Mouse (Mus musculus) forebrain, postnatal 0 days (tissue): Measurements from ENCODE around the gene Slc35e2. TPM values are rescaled to one million over a fixed set of nuclear protein-coding genes. Genes with fewer than 3 reads are reported as not detected.
"Not testable (repeated sequence)": the region's sequence is repeated elsewhere in the genome, so short reads cannot be mapped to it uniquely, and the experiment has no call there.

Experiments
- ATAC-seq: fragments of 200-750 bp; cut with Nextera tagmentation; 2 replicates; pipeline ENCODE4 v1.8.0; 2017; ENCODE audit warnings: mild to moderate bottlenecking, moderate library complexity
- DNase-seq: peaks from one replicate; pipeline ENCODE4 v3.0.0-alpha.2; 2015
- H3K27ac ChIP-seq: fragments of 300-500 bp; sonication (generic); 2 replicates; pipeline ENCODE4 v1.5.1; 2014; ENCODE audit warnings: low read depth, mild to moderate bottlenecking, antibody characterized with exemption, low read length, moderate library complexity, mixed read lengths
- H3K27me3 ChIP-seq: fragments of 300-500 bp; sonication (generic); 2 replicates; pipeline ENCODE4 v1.6.1; 2014; ENCODE audit warnings: mild to moderate bottlenecking, low read length, mixed read lengths; ENCODE audit not compliant: insufficient read depth
- H3K36me3 ChIP-seq: fragments of 300-500 bp; sonication (generic); 2 replicates; pipeline ENCODE4 v1.6.1; 2014; ENCODE audit warnings: mild to moderate bottlenecking, moderate library complexity; ENCODE audit not compliant: insufficient read depth
- H3K4me1 ChIP-seq: fragments of 300-500 bp; sonication (generic); 2 replicates; pipeline ENCODE4 v1.6.1; 2014; ENCODE audit warnings: antibody characterized with exemption; ENCODE audit not compliant: insufficient read depth
- H3K4me2 ChIP-seq: fragments of 300-500 bp; sonication (generic); 2 replicates; pipeline ENCODE4 v1.6.1; 2014; ENCODE audit warnings: low read depth, mild to moderate bottlenecking, moderate library complexity
- H3K4me3 ChIP-seq: fragments of 300-500 bp; sonication (generic); 2 replicates; pipeline ENCODE4 v1.5.1; 2014; ENCODE audit warnings: low read depth, low read length, mixed read lengths
- H3K9ac ChIP-seq: fragments of 300-500 bp; sonication (generic); 2 replicates; pipeline ENCODE4 v1.6.1; 2014; ENCODE audit warnings: mild to moderate bottlenecking
- H3K9me3 ChIP-seq: fragments of 300-500 bp; sonication (generic); 2 replicates; pipeline ENCODE4 v1.6.1; 2016; ENCODE audit warnings: low read length
- CTCF ChIP-seq: sonication (generic); IDR thresholded peaks from 2 replicates; pipeline ENCODE4 v1.5.1; 2016; ENCODE audit warnings: antibody characterized with exemption, control low read depth, low read depth
- WGBS: fragments of 180-500 bp; shearing (Covaris S2); extraction: QIAGEN DNeasy Blood & Tissue Kit; methylation state at CpG from one replicate; pipeline ENCODE4 v1.1.7; 2014; 5-methylcytosine and 5-hydroxymethylcytosine counted together
- polyA plus RNA-seq: library from polyadenylated mRNA; unstranded; fragments of >200 nt; fragmentation: Nextera tagmentation; extraction: Ambion mirVana; gene quantifications from 2 replicates; pipeline ENCODE4 v1.2.1, GENCODE M21; 2015
- total RNA-seq: library from RNA; depleted of rRNA; stranded (reverse); fragments of >200 nt; gene quantifications from 2 replicates; pipeline ENCODE4 v1.2.3, GENCODE M21; 2014; rRNA removed

Gene Slc35e2
- total and polyA plus RNA-seq, 2 experiments from 2014 or later = 10.5 to 49.2 TPM

DNA sequence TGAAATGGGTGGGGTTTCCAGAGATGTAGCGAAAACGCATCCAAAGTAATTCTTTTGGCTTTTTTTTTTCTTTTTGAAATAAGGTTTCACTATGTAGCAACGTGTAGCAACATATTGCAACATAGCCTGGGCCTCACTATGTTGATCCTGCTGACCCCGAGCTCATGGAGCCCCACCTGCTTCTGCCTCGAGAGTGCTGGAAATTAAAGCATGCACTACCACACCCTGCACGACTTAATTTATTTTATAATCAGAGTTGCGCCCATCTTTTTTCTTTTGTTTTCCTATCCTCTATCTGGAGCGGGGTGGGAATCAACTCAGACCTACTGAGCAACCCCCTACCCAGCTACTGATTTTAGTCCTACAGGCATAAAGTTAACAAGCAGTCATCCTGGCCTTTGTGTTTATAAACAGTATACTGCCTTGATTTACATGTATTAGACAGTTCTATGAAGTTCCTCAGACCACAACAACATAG lies 68.4 kb downstream of the Slc35e2 start:
- H3K4me1 ChIP-seq = peaks cover 6% of the 10 kb centered on the region; the same call in 1 of the 2 replicates
- H3K27me3 ChIP-seq = no peaks in the 10 kb centered on the region
- WGBS = under 1% methylated on average over 8 of the region's 8 CpGs
- no peak for TF ChIP-seq CTCF
- 0 out of 2 replicates have a peak overlapping the region, but pooled peaks have one; percentile 78 for H3K27ac ChIP-seq
- H3K36me3 ChIP-seq = peaks cover 12% of the 10 kb centered on the region
- H3K4me2 ChIP-seq = peak overlapping the region; percentile 83
- ATAC-seq (no peak), DNase-seq (no peak)
- H3K4me3 ChIP-seq = peak overlapping the region; percentile 69
- H3K9me3 ChIP-seq = no peaks in the 10 kb centered on the region
- no peak overlapping the region for H3K9ac ChIP-seq

DNA sequence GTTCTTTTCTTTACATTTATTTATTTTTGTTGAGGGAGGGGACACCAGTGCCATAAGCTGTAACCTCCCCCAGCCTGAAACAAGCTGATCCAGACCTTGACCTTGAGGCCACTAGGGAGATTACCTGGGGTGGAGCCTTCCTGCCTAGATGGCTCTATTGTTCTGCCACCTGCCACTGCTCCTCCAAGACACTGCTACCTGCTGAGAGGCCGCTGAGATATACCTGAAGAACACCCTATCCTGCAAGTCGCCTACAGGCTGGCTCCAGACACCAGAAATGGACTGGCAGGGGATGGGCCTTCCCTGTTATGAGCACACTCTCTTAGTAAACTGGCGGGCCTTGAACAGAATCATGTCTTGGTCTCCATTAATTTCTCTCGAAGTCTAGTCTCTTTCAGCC lies 69.0 kb downstream of the Slc35e2 start:
- H3K4me3 ChIP-seq, ATAC-seq, H3K27me3 ChIP-seq, H3K27ac ChIP-seq, H3K36me3 ChIP-seq, H3K9me3 ChIP-seq, H3K9ac ChIP-seq, H3K4me1 ChIP-seq, DNase-seq, H3K4me2 ChIP-seq: not testable (repeated sequence)
- 59% methylated on average over 4 of the region's 4 CpGs for WGBS

DNA sequence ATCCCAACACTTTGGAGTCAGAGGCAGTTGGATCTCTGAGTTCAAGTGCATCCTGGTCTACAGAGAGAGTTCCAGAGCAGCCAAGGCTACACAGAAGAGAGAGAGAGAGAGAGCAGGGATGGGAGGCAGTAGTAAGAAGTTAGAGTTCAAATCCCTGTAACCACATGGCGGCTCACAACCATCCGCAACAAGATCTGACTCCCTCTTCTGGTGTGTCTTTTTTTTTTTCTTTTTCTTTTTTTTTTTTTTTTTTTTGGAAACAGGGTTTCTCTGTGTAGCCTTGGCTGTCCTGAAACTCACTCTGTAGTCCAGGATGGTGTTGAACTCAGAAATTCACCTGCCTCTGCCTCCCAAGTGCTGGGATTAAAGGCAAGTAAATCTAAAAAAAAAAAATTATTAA lies 70.9 kb downstream of the Slc35e2 start:
- Histone ChIP-seq H3K36me3 (no peaks in the 10 kb centered on the region), H3K4me3 (no peak overlapping the region), H3K27ac (no peak overlapping the region), H3K4me2 (no peak overlapping the region), H3K27me3 (no peaks in the 10 kb centered on the region), H3K9me3 (no peaks in the 10 kb centered on the region), H3K9ac (no peak overlapping the region), H3K4me1 (peaks cover 6% of the 10 kb centered on the region; the same call in 1 of the 2 replicates)
- TF ChIP-seq CTCF = no peak
- 63% methylated on average over 2 of the region's 2 CpGs for WGBS
- no peak for ATAC-seq
- no peak for DNase-seq

Other genes starting within 250 kb of the Slc35e2 start
- gene Prkcz, start 240.1 kb upstream of the Slc35e2 start, total RNA-seq = 92.5 and 108 TPM in 2 replicates
- gene Prkcz, start 240.1 kb upstream of the Slc35e2 start, polyA plus RNA-seq = 98.9 and 103 TPM in 2 replicates
- 6.1 and 7.1 TPM in 2 replicates for gene Gabrd, start 203.3 kb upstream of the Slc35e2 start, total RNA-seq
- 3.8 and 5.1 TPM in 2 replicates for gene Gabrd, start 203.3 kb upstream of the Slc35e2 start, polyA plus RNA-seq
- gene Cfap74, start 192.2 kb upstream of the Slc35e2 start, total RNA-seq = 7.2 and 10.8 TPM in 2 replicates
- gene Cfap74, start 192.2 kb upstream of the Slc35e2 start, polyA plus RNA-seq = 5.1 and 6.6 TPM in 2 replicates
- gene Tmem52, start 132.3 kb upstream of the Slc35e2 start, total RNA-seq = 0.52 TPM in 1 of 2 replicates, not detected in the other
- 0.23 and 0.29 TPM in 2 replicates for gene Tmem52, start 132.3 kb upstream of the Slc35e2 start, polyA plus RNA-seq
- 252 and 268 TPM in 2 replicates for gene Gnb1, start 110.1 kb upstream of the Slc35e2 start, total RNA-seq
- gene Gnb1, start 110.1 kb upstream of the Slc35e2 start, polyA plus RNA-seq = 1,233 and 1,420 TPM in 2 replicates
- 86.0 and 89.7 TPM in 2 replicates for gene Nadk, start 39.0 kb upstream of the Slc35e2 start, total RNA-seq
- gene Nadk, start 39.0 kb upstream of the Slc35e2 start, polyA plus RNA-seq = 66.4 and 66.7 TPM in 2 replicates
- 20.7 and 21.8 TPM in 2 replicates for gene Cdk11b, start 23.4 kb downstream of the Slc35e2 start, total RNA-seq
- 48.7 and 64.7 TPM in 2 replicates for gene Cdk11b, start 23.4 kb downstream of the Slc35e2 start, polyA plus RNA-seq
- gene Gm10563, start 44.0 kb downstream of the Slc35e2 start, total RNA-seq = not detected in 2 replicates
- gene Gm10563, start 44.0 kb downstream of the Slc35e2 start, polyA plus RNA-seq = not detected in 2 replicates
- gene Mmp23, start 52.0 kb downstream of the Slc35e2 start, total RNA-seq = 6.0 TPM in 2 replicates
- gene Mmp23, start 52.0 kb downstream of the Slc35e2 start, polyA plus RNA-seq = 2.5 and 2.9 TPM in 2 replicates
- 98.0 and 116 TPM in 2 replicates for gene Mib2, start 67.8 kb downstream of the Slc35e2 start, total RNA-seq
- 42.9 and 46.5 TPM in 2 replicates for gene Mib2, start 67.8 kb downstream of the Slc35e2 start, polyA plus RNA-seq
- 31.9 and 33.5 TPM in 2 replicates for gene Fndc10, start 92.9 kb downstream of the Slc35e2 start, total RNA-seq
- 20.4 and 24.6 TPM in 2 replicates for gene Fndc10, start 92.9 kb downstream of the Slc35e2 start, polyA plus RNA-seq
- gene Ssu72, start 103.4 kb downstream of the Slc35e2 start, total RNA-seq = 103 and 121 TPM in 2 replicates
- gene Ssu72, start 103.4 kb downstream of the Slc35e2 start, polyA plus RNA-seq = 164 and 176 TPM in 2 replicates
- 43.4 and 55.2 TPM in 2 replicates for gene Tmem240, start 133.4 kb downstream of the Slc35e2 start, total RNA-seq
- 19.1 and 23.8 TPM in 2 replicates for gene Tmem240, start 133.4 kb downstream of the Slc35e2 start, polyA plus RNA-seq
- 72.3 and 79.2 TPM in 2 replicates for gene Atad3a, start 159.7 kb downstream of the Slc35e2 start, total RNA-seq
- gene Atad3a, start 159.7 kb downstream of the Slc35e2 start, polyA plus RNA-seq = 61.3 and 68.6 TPM in 2 replicates
- 27.9 and 29.6 TPM in 2 replicates for gene Vwa1, start 173.3 kb downstream of the Slc35e2 start, total RNA-seq
- 22.9 and 24.8 TPM in 2 replicates for gene Vwa1, start 173.3 kb downstream of the Slc35e2 start, polyA plus RNA-seq
- gene Tmem88b, start 184.5 kb downstream of the Slc35e2 start, total RNA-seq = 0.14 and 0.38 TPM in 2 replicates
- gene Tmem88b, start 184.5 kb downstream of the Slc35e2 start, polyA plus RNA-seq = 0.24 and 0.38 TPM in 2 replicates
- not detected in 2 replicates for gene Ankrd65, start 189.0 kb downstream of the Slc35e2 start, total RNA-seq
- gene Ankrd65, start 189.0 kb downstream of the Slc35e2 start, polyA plus RNA-seq = not detected in 2 replicates
- gene Mrpl20, start 201.5 kb downstream of the Slc35e2 start, total RNA-seq = 134 and 220 TPM in 2 replicates
- 304 and 396 TPM in 2 replicates for gene Mrpl20, start 201.5 kb downstream of the Slc35e2 start, polyA plus RNA-seq
- 112 and 113 TPM in 2 replicates for gene Ccnl2, start 211.1 kb downstream of the Slc35e2 start, total RNA-seq
- 48.3 and 68.3 TPM in 2 replicates for gene Ccnl2, start 211.1 kb downstream of the Slc35e2 start, polyA plus RNA-seq
- gene Aurkaip1, start 229.9 kb downstream of the Slc35e2 start, total RNA-seq = 90.9 and 93.0 TPM in 2 replicates
- 148 and 183 TPM in 2 replicates for gene Aurkaip1, start 229.9 kb downstream of the Slc35e2 start, polyA plus RNA-seq
- 19.5 and 35.9 TPM in 2 replicates for gene Mxra8, start 238.3 kb downstream of the Slc35e2 start, total RNA-seq
- 25.0 and 30.5 TPM in 2 replicates for gene Mxra8, start 238.3 kb downstream of the Slc35e2 start, polyA plus RNA-seq
- 118 and 120 TPM in 2 replicates for gene Dvl1, start 246.0 kb downstream of the Slc35e2 start, total RNA-seq
- 15.1 and 16.3 TPM in 2 replicates for gene Dvl1, start 246.0 kb downstream of the Slc35e2 start, polyA plus RNA-seq